28 mouse cellular contexts compared by ENCODE assay signal in the genomic region with DNA sequence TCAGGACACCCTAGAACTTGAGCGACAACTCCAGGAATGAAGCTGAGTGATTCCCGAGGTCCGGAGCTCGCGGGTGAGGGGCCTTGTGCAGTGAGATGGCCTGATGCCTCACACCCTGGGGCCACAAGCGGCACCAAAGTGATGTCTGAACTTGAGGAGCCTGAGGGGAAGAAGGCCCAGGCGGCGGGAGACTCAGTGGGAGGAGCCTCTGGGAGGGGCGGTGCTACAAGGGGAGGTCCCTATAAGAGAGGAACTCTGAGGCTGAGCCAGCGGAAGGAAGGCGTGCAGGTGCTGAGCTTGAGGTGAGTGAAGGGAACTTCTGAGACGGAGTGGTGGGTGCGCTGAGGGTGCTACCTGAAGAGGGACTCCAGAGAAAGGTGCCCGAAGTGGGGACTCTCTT. TPM values are rescaled to one million over a fixed set of nuclear protein-coding genes. Genes with fewer than 3 reads are reported as not detected.
A peak's percentile ranks its signal among the peaks of the same experiment; 100 is the strongest.
DNase-seq lines count a peak whose midpoint lies in the region; ATAC-seq and TF ChIP-seq lines count a peak whose summit lies in the region.
"Had no signal": no experiment of that assay in that cellular context is flagged by ENCODE, and none has a peak within 500 bp of the region (broad histone marks: within the 10 kb centered on the region; RNA-seq: fewer than 3 reads in every experiment).

A gene (plus strand): TSS at position 252 of the 400 bp plus-strand sequence.

- H3K27me3 ChIP-seq in ES-Bruce4 (ENCODE audit: control insufficient read depth, insufficient read depth, low read length, poor library complexity, severe bottlenecking) = no peaks in the 10 kb centered on the region
- H3K27me3 ChIP-seq in forebrain, embryonic 15.5 days = no peaks in the 10 kb centered on the region
- H3K27me3 ChIP-seq: CH12.LX; embryonic facial prominence, embryonic 13.5 days; forebrain, embryonic 13.5 days; lung, embryonic 15.5 days; midbrain, embryonic 15.5 days had no signal

- no peak for TF ChIP-seq POLR2A in ES-Bruce4 (IDR thresholded peaks at IDR 0.05; ENCODE audit: insufficient read depth, low read length)

- no peak for TF ChIP-seq CTCF in ES-Bruce4 (IDR thresholded peaks at IDR 0.05; ENCODE audit: low read depth, low read length)

- no peak for TF ChIP-seq EP300 in ES-Bruce4 (IDR thresholded peaks at IDR 0.05; ENCODE audit: insufficient read depth, low read depth, low read length)

- 66% methylated on average over 14 of the region's 14 CpGs for WGBS in forebrain, embryonic 15.5 days

- H3K36me3 ChIP-seq in ES-Bruce4 (ENCODE audit: control insufficient read depth, insufficient read depth, low read length, poor library complexity, severe bottlenecking) = no peaks in the 10 kb centered on the region
- H3K36me3 ChIP-seq in forebrain, embryonic 15.5 days = no peaks in the 10 kb centered on the region
- H3K36me3 ChIP-seq: embryonic facial prominence, embryonic 13.5 days; heart, embryonic 10.5 days; lung, embryonic 15.5 days; midbrain, embryonic 15.5 days had no signal

- no peaks in the 10 kb centered on the region for H3K9me3 ChIP-seq in ES-Bruce4 (replicated peaks; ENCODE audit: control insufficient read depth, insufficient read depth, low read length, poor library complexity, severe bottlenecking)
- no peaks in the 10 kb centered on the region for H3K9me3 ChIP-seq in forebrain, embryonic 15.5 days
- H3K9me3 ChIP-seq: embryonic facial prominence, embryonic 13.5 days; forebrain, embryonic 13.5 days; lung, embryonic 15.5 days; midbrain, embryonic 15.5 days had no signal

- no peak within 1 kb of the TSS for H3K4me2 ChIP-seq in forebrain, embryonic 15.5 days (replicated peaks)
- H3K4me2 ChIP-seq: embryonic facial prominence, embryonic 13.5 days; forebrain, embryonic 13.5 days; lung, embryonic 15.5 days; midbrain, embryonic 15.5 days had no signal

- H3K27ac ChIP-seq in ES-Bruce4 (ENCODE audit: insufficient read depth, low read length) = no peak within 1 kb of the TSS
- no peak within 1 kb of the TSS for H3K27ac ChIP-seq in forebrain, embryonic 15.5 days (replicated peaks)
- H3K27ac ChIP-seq: embryonic facial prominence, embryonic 13.5 days; forebrain, embryonic 13.5 days; gastrocnemius, adult 2 months; heart, embryonic 10.5 days; left cerebral cortex, adult 2 months; lung, embryonic 15.5 days; midbrain, embryonic 15.5 days had no signal

- peak within 1 kb of the TSS; percentile 12 for H3K4me3 ChIP-seq in ES-Bruce4 (ENCODE audit: low read depth, low read length)
- no peak within 1 kb of the TSS for H3K4me3 ChIP-seq in forebrain, embryonic 15.5 days
- H3K4me3 ChIP-seq: embryonic facial prominence, embryonic 13.5 days; erythroblast, embryonic 14.5 days; forebrain, embryonic 13.5 days; gastrocnemius, adult 2 months; heart, embryonic 10.5 days; left cerebral cortex, adult 2 months; lung, embryonic 15.5 days; midbrain, embryonic 15.5 days; myocyte had no signal

- ATAC-seq in forebrain, embryonic 15.5 days (replicated peaks) = no peak
- ATAC-seq: activated CD4-positive, CD25-positive, alpha-beta regulatory T cell, adult 4 months; forebrain, embryonic 13.5 days; hindbrain, embryonic 16.5 days; intestine, embryonic 16.5 days; midbrain, embryonic 15.5 days had no signal

- H3K4me1 ChIP-seq in ES-Bruce4 (ENCODE audit: control insufficient read depth, insufficient read depth, low read length) = no peaks in the 10 kb centered on the region
- no peaks in the 10 kb centered on the region for H3K4me1 ChIP-seq in forebrain, embryonic 15.5 days
- H3K4me1 ChIP-seq: embryonic facial prominence, embryonic 13.5 days; forebrain, embryonic 13.5 days; heart, embryonic 10.5 days; lung, embryonic 15.5 days; midbrain, embryonic 15.5 days had no signal

- peak; percentile 19 for DNase-seq in lung, postnatal 36 days
- DNase-seq in lung, adult 18-20 months = no peak
- peak; percentile 75 for DNase-seq in WW6 (ENCODE audit: low read depth, low spot score)
- peak; percentile 56 for DNase-seq in testis, postnatal 10 days (ENCODE audit: low spot score)
- no peak for DNase-seq in layer of hippocampus, postnatal 14 days (ENCODE audit: low spot score in 2 of 2)
- DNase-seq: adrenal gland, postnatal 10 days; B cell, adult 2 months; cerebellum, adult 2 months; cerebellum, postnatal 36 days; embryo, embryonic 11 days; gastrocnemius, adult 2 months; kidney, postnatal 36 days; lung, postnatal 4 days had no signal

- no peak within 1 kb of the TSS for H3K9ac ChIP-seq in ES-Bruce4 (ENCODE audit: low read depth, poor library complexity, severe bottlenecking)
- H3K9ac ChIP-seq in forebrain, embryonic 15.5 days (replicated peaks) = no peak within 1 kb of the TSS
- H3K9ac ChIP-seq: embryonic facial prominence, embryonic 13.5 days; forebrain, embryonic 13.5 days; lung, embryonic 15.5 days; midbrain, embryonic 15.5 days had no signal

RNA-seq across cellular contexts. Expression of the gene that starts here (rescaled TPM):
- polyA plus RNA-seq in ES-Bruce4 (2011; ENCODE audit: insufficient read depth, insufficient read length, low read depth, missing spikeins) = 2.2 and 2.3 TPM in 2 replicates
- total RNA-seq in layer of hippocampus, postnatal 14 days (2021) = under 1 TPM in 1 of 2 experiments, not detected in 1; 0.44 TPM
- not detected in 2 replicates for polyA plus RNA-seq in forebrain, embryonic 15.5 days (2015; fragmentation: Nextera tagmentation; extraction: Ambion mirVana)
- total RNA-seq: left cerebral cortex, adult 2 months had no signal
- polyA plus RNA-seq: forebrain, embryonic 13.5 days; hindbrain, embryonic 16.5 days; neural tube, embryonic 14.5 days had no signal

Comparison
In these comparisons a context has a peak if more than half of its experiments do, and no peak if none do; other contexts are left out.
1. DNase-seq: peak in lung, postnatal 36 days (single experiment), WW6 (single experiment) and testis, postnatal 10 days (single experiment); none in lung, adult 18-20 months (0 of 2) and layer of hippocampus, postnatal 14 days (0 of 2).